Mouse (Mus musculus) olfactory bulb, adult 2 months (tissue): ENCODE measurements around the gene Pcif1. TPM values are rescaled to one million over a fixed set of nuclear protein-coding genes. Genes with fewer than 3 reads are reported as not detected.
A peak's percentile ranks its signal among the peaks of the same experiment; 100 is the strongest.

ENCODE experiments used
- H3K27ac ChIP-seq: fragments of 200-500 bp; 2 replicates; pipeline ENCODE4 v1.5.1; 2012; ENCODE audit warnings: low read depth, low read length; ENCODE audit not compliant: insufficient read depth
- H3K4me1 ChIP-seq: fragments of 200-500 bp; 2 replicates; pipeline ENCODE4 v1.6.1; 2012; ENCODE audit warnings: low read length; ENCODE audit not compliant: control insufficient read depth, insufficient read depth
- H3K4me3 ChIP-seq: fragments of 200-500 bp; 2 replicates; pipeline ENCODE4 v1.5.1; 2012; ENCODE audit warnings: mild to moderate bottlenecking, low read depth, low read length, moderate library complexity; ENCODE audit not compliant: insufficient read depth
- CTCF ChIP-seq: fragments of 200-500 bp; IDR thresholded peaks from 2 replicates; pipeline ENCODE4 v1.5.1; 2012; ENCODE audit warnings: low read depth, mild to moderate bottlenecking, low read length, moderate library complexity; ENCODE audit not compliant: insufficient read depth
- POLR2A ChIP-seq: fragments of 200-500 bp; IDR thresholded peaks from 2 replicates; pipeline ENCODE4 v1.6.1; 2012; ENCODE audit warnings: mild to moderate bottlenecking, low read depth, low read length, moderate library complexity; ENCODE audit not compliant: insufficient read depth
- WGBS: fragments of 180-500 bp; shearing (Covaris S2); methylation state at CpG from one replicate; pipeline ENCODE4 v1.1.7; 2018; 5-methylcytosine and 5-hydroxymethylcytosine counted together
- polyA plus RNA-seq: library from polyadenylated mRNA; stranded (reverse); fragments of >200 nt; gene quantifications from 2 replicates; pipeline ENCODE4 v1.2.4, GENCODE M21; 2012; ENCODE audit warnings: low replicate concordance; ENCODE audit not compliant: missing spikeins, insufficient read depth, insufficient read length

Pcif1 gene
- polyA plus RNA-seq, 1 experiment = not detected

- no peak for TF ChIP-seq POLR2A
- TF ChIP-seq CTCF = no peak
- peak overlapping the region; percentile 73 for H3K4me3 ChIP-seq
- 2% methylated on average over 28 of the region's 28 CpGs for WGBS
Observed at GRCm38 (mm10) chr2:164878509-164879227, 436 bp upstream of the Pcif1 start.

GRCm38 (mm10) chr2:164879568-164880277 lies 619 bp downstream of the Pcif1 start:
- peak overlapping the region; percentile 98 for H3K27ac ChIP-seq
- TF ChIP-seq CTCF = no peak
- TF ChIP-seq POLR2A = peak; percentile 95
- WGBS = under 1% methylated on average over 65 of the region's 72 CpGs

More at GRCm38 (mm10) chr2:164878509-164879227, 436 bp upstream of the Pcif1 start:
- peak overlapping the region; percentile 74 for H3K27ac ChIP-seq
- peaks cover 10% of the 10 kb centered on the region for H3K4me1 ChIP-seq

GRCm38 (mm10) chr2:164882619-164883018 lies 3.5 kb downstream of the Pcif1 start:
- TF ChIP-seq CTCF (no peak), POLR2A (no peak)
- WGBS = 37% methylated on average over 9 of the region's 9 CpGs
- Histone ChIP-seq H3K27ac (no peak overlapping the region), H3K4me3 (no peak overlapping the region), H3K4me1 (peaks cover 22% of the 10 kb centered on the region)

More at GRCm38 (mm10) chr2:164879568-164880277, 619 bp downstream of the Pcif1 start:
- Histone ChIP-seq H3K4me1 (peaks cover 10% of the 10 kb centered on the region), H3K4me3 (peak overlapping the region; percentile 73)

- H3K4me3 ChIP-seq = no peak overlapping the region
- WGBS = 13% methylated on average over 7 of the region's 7 CpGs
- H3K27ac ChIP-seq = no peak overlapping the region
- no peak for TF ChIP-seq CTCF
- TF ChIP-seq POLR2A = no peak
- peaks cover 12% of the 10 kb centered on the region; the same call in 1 of the 2 replicates for H3K4me1 ChIP-seq
Observed at GRCm38 (mm10) chr2:164885788-164886187, 6.7 kb downstream of the Pcif1 start.

- TF ChIP-seq POLR2A (no peak), CTCF (no peak)
- H3K4me1 ChIP-seq = peaks cover 12% of the 10 kb centered on the region; the same call in 1 of the 2 replicates
- no peak overlapping the region for H3K27ac ChIP-seq
- 82% methylated on average over 10 of the region's 10 CpGs for WGBS
- no peak overlapping the region for H3K4me3 ChIP-seq
Observed at GRCm38 (mm10) chr2:164886617-164887016, 7.5 kb downstream of the Pcif1 start.

- WGBS = 82% methylated on average over 12 of the region's 12 CpGs
- Histone ChIP-seq H3K4me3 (no peak overlapping the region), H3K4me1 (peaks cover 25% of the 10 kb centered on the region), H3K27ac (no peak overlapping the region)
- TF ChIP-seq CTCF = no peak
- TF ChIP-seq POLR2A = no peak
Observed at GRCm38 (mm10) chr2:164888996-164889395, 9.9 kb downstream of the Pcif1 start.

- H3K27ac ChIP-seq = no peak overlapping the region
- peaks cover 25% of the 10 kb centered on the region for H3K4me1 ChIP-seq
- TF ChIP-seq POLR2A = no peak
- no peak for TF ChIP-seq CTCF
- H3K4me3 ChIP-seq = no peak overlapping the region
- WGBS = 97% methylated on average over 2 of the region's 2 CpGs
Observed at GRCm38 (mm10) chr2:164889960-164890359, 10.9 kb downstream of the Pcif1 start.

- WGBS = 86% methylated on average over 24 of the region's 24 CpGs
- Histone ChIP-seq H3K27ac (no peak overlapping the region), H3K4me1 (peaks cover 20% of the 10 kb centered on the region), H3K4me3 (no peak overlapping the region)
- TF ChIP-seq POLR2A (no peak), CTCF (no peak)
Observed at GRCm38 (mm10) chr2:164890411-164891049, 11.4 kb downstream of the Pcif1 start.
